Mouse (Mus musculus) activated CD4-positive, CD25-positive, alpha-beta regulatory T cell, adult 4 months (primary cell): Measurements from ENCODE around the gene Dhx15. TPM values are rescaled to one million over a fixed set of nuclear protein-coding genes. Genes with fewer than 3 reads are reported as not detected.

ENCODE experiments used
- polyA plus RNA-seq, 2 experiments: library from polyadenylated mRNA; unstranded; fragments of 100-300 nt; shearing (Covaris generic); gene quantifications; one replicate each; pipeline ENCODE4 v1.2.1; 2017

Gene Dhx15
- polyA plus RNA-seq, 2 experiments from 2014 or later = 87.2 to 103 TPM

Other genes with a start within 250 kb of the Dhx15 start
- gene Sod3, start 173.3 kb upstream of the Dhx15 start, polyA plus RNA-seq = under 1 TPM in 1 of 2 experiments, not detected in 1; 0.11 TPM